Mouse (Mus musculus): ENCODE data around the gene Slc9a7. TPM values are rescaled to one million over a fixed set of nuclear protein-coding genes. Genes with fewer than 3 reads are reported as not detected.

Slc9a7 gene
- polyA plus RNA-seq (2017; shearing (Covaris generic)): 14.0 TPM

DNA sequence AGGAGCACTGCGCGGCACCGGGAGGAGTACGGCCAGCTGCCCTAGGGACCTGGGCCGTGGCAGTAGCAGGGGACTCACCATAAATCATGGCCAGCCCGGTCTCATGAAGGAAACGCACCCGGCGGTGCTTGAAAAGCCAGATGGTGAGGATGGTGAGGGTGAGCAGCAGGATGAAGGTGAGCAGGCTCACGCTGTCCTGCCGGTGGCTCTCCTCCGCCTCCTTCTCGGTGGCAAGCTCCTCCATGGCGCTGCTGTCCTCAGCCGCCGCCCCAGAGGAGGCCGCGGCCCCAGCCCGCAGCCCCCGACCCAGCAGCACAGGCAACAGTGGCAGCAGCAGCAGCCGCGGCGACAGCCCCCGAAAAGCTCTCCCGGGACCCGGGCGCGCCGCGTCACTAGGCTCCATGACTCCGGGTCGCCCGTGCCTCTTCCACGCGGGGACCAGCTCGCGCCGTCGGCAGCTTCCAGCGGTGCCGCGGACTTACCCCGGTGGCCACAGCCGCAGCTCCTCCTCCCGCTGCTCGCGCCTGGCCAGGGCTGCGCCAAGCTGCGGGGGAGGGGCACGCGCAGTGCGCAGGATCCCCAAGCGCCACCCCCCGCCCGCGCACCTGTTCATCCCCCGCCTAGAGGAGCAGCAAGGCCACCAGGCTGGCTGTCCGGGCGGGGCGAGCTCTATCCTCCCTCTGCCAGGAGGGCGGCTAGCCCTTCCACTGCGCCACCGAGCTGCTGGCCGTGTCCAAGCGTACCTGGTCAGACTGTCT is at the start of gene Slc9a7:
Gene Slc9a7 (minus strand): TSS at position 526 of the 758 bp plus-strand sequence.

DNA sequence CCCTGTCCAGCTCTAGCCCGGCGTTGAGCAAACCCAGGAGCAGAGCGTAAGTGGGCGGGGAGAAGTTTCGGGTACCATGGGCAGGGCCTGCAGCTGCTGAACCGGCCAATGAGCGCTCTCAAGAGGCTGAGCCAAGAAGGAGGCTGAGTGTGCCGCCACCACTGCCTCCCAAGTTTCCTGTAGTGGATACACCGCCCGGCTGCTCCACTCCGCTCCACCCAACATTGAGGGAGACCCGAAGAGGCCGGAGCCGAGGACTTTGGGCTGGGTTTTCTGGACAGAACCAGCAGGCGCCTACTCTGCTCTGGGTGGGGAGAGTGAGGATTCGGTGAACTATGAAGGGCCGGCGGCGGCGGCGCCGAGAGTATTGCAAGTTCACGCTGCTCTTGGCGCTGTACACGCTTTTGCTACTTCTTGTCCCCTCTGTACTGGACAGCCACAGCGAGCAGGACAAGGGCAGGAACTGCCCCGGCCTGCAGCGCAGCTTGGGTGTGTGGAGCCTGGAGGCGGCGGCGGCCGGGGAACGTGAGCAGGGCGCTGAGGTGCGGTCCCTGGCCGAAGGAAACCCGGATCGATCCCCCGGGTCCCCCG is 232.1 kb downstream of the Slc9a7 start, which contains the start of gene Chst7:
Gene Chst7 (plus strand): TSS at position 180 of the 591 bp plus-strand sequence.

Other genes starting within 250 kb of the Slc9a7 start
- gene Chst7, start 232.2 kb downstream of the Slc9a7 start, polyA plus RNA-seq (2017; shearing (Covaris generic)): not detected
- gene Rp2, start 72.7 kb upstream of the Slc9a7 start, polyA plus RNA-seq (2017; shearing (Covaris generic)): 16.5 TPM
- 3.3 TPM for gene Jade3, start 133.9 kb upstream of the Slc9a7 start, polyA plus RNA-seq (2017; shearing (Covaris generic))

Measured in activated CD4-positive, CD25-positive, alpha-beta regulatory T cell, adult 9 weeks (primary cell).